Mouse (Mus musculus): ENCODE measurements around the gene Wnt5b. TPM values are rescaled to one million over a fixed set of nuclear protein-coding genes. Genes with fewer than 3 reads are reported as not detected.

Gene Wnt5b
- total and polyA plus RNA-seq, 2 experiments from 2014 or later: 4.3 to 5.3 TPM

DNA sequence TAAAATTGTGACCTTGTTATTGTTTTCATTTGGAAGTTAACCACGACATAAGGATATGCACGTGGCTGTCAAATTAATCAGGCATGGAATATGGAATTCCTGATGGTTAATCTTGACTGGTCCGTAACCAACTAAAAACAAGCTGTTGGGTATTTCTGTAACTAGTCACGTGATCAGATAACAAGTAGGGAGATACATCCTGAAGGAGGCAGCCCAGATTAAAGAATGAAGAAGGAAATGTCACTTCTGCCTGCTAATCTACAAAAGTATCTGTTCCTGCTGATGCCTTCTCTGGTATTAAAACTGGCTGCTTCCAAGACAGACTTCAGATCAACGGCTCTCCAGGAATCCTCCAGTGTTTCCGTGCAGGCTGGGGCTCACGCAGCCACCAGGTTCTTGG, 70.7 kb downstream of the Wnt5b start:
- 38% methylated on average over 7 of the region's 7 CpGs for whole genome bisulfite sequencing

DNA sequence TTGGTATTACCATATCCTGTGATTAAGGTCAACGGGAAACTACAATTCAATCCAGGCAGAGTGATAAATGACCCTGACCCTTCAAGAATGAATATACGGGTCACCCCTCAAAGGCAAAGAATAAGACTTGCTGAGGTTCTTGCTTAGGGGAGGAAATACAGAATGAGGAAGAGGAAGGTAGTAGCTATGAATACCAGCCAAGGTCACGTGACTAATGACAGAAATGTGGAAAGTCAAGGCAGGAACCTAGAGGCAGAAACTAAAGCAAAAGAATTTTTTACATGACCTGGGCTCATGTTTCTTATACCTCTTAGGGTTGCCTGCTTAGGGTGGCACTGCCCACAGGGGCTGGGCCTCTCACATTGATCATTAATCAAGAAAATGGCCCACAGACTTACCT, 71.4 kb downstream of the Wnt5b start:
- Histone ChIP-seq H3K4me1 (ENCODE audit: control insufficient read depth, insufficient read depth) (peaks cover 6% of the 10 kb centered on the region), H3K36me3 (replicated peaks; ENCODE audit: control insufficient read depth, insufficient read depth, low read length) (no peaks in the 10 kb centered on the region), H3K4me2 (ENCODE audit: low read depth, low read length) (no peak overlapping the region), H3K27me3 (ENCODE audit: control insufficient read depth, insufficient read depth, low read length) (no peaks in the 10 kb centered on the region), H3K27ac (ENCODE audit: low read depth) (no peak overlapping the region), H3K4me3 (ENCODE audit: low read depth, low read length) (no peak overlapping the region), H3K9ac (replicated peaks; ENCODE audit: low read depth, low read length) (no peak overlapping the region), H3K9me3 (replicated peaks; ENCODE audit: control insufficient read depth, low read length) (no peaks in the 10 kb centered on the region)
- ATAC-seq (ENCODE audit: insufficient read depth, low read depth) (no peak), DNase-seq (ENCODE audit: low spot score) (no peak)
- WGBS: 64% methylated on average over 3 of the region's 3 CpGs
- no peak for TF ChIP-seq EP300 (IDR thresholded peaks at IDR 0.05; ENCODE audit: low read depth)
- no peak for TF ChIP-seq CTCF (IDR thresholded peaks at IDR 0.05; ENCODE audit: low read depth)

More for the DNA sequence above, 70.7 kb downstream of the Wnt5b start:
- DNase-seq (ENCODE audit: low spot score) (no peak), ATAC-seq (ENCODE audit: insufficient read depth, low read depth) (no peak)
- no peak overlapping the region for H3K4me3 ChIP-seq (ENCODE audit: low read depth, low read length)
- H3K9ac ChIP-seq (replicated peaks; ENCODE audit: low read depth, low read length): no peak overlapping the region
- no peak overlapping the region for H3K4me2 ChIP-seq (ENCODE audit: low read depth, low read length)
- TF ChIP-seq CTCF (IDR thresholded peaks at IDR 0.05; ENCODE audit: low read depth): no peak
- TF ChIP-seq EP300 (IDR thresholded peaks at IDR 0.05; ENCODE audit: low read depth): no peak
- no peak overlapping the region for H3K27ac ChIP-seq (ENCODE audit: low read depth)
- H3K9me3 ChIP-seq (replicated peaks; ENCODE audit: control insufficient read depth, low read length): no peaks in the 10 kb centered on the region
- peaks cover 13% of the 10 kb centered on the region for H3K4me1 ChIP-seq (ENCODE audit: control insufficient read depth, insufficient read depth)
- no peaks in the 10 kb centered on the region for H3K36me3 ChIP-seq (replicated peaks; ENCODE audit: control insufficient read depth, insufficient read depth, low read length)
- no peaks in the 10 kb centered on the region for H3K27me3 ChIP-seq (ENCODE audit: control insufficient read depth, insufficient read depth, low read length)

DNA sequence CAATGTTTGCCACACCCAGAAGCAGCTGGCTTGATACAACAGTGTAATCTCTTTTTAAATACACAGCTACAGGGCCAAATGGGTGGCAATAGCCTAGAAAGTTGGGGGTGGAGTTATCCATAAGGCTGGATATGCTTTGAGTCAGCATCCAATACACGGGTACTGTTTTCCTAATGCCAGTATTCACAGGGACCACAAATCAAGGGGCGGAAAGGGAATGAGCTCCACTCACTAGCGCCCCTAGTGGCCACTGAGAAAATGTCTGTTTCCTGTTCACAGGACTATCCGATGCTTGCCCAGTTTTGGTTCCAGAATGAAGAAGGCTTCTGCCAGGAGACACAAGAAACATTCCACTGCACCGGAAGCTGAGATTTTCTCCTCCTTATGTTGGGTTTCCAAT, 72.0 kb downstream of the Wnt5b start:
- Histone ChIP-seq H3K4me2 (ENCODE audit: low read depth, low read length) (no peak overlapping the region), H3K27me3 (ENCODE audit: control insufficient read depth, insufficient read depth, low read length) (no peaks in the 10 kb centered on the region), H3K27ac (ENCODE audit: low read depth) (no peak overlapping the region), H3K4me1 (ENCODE audit: control insufficient read depth, insufficient read depth) (peaks cover 3% of the 10 kb centered on the region), H3K9ac (replicated peaks; ENCODE audit: low read depth, low read length) (no peak overlapping the region), H3K36me3 (replicated peaks; ENCODE audit: control insufficient read depth, insufficient read depth, low read length) (no peaks in the 10 kb centered on the region), H3K9me3 (replicated peaks; ENCODE audit: control insufficient read depth, low read length) (no peaks in the 10 kb centered on the region), H3K4me3 (ENCODE audit: low read depth, low read length) (no peak overlapping the region)
- TF ChIP-seq EP300 (IDR thresholded peaks at IDR 0.05; ENCODE audit: low read depth): no peak
- TF ChIP-seq CTCF (IDR thresholded peaks at IDR 0.05; ENCODE audit: low read depth): peak; percentile 70
- 24% methylated on average over 5 of the region's 5 CpGs for WGBS
- DNase-seq (ENCODE audit: low spot score): peak; percentile 54
- ATAC-seq (ENCODE audit: insufficient read depth, low read depth): no peak

DNA sequence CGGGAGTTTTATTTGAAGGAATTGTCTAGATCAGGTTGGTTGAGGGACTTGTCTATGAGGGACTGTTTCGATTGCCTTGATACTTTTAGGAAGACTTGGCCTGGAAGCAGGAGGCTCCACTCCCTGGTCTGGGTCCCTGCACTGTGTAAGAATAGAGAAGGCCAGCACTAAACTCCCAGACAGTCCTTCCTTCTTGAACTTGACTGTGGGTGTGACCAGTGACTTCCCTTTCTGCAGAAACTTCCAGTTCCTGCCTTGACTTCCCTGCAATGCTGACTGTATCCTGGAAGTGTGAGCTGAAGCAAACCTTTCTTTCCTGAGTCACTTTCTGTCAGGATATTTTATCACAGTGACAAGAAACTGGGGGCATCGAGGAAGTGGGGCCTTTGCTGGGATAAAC, 73.4 kb downstream of the Wnt5b start:
- Histone ChIP-seq H3K27ac (ENCODE audit: low read depth) (no peak overlapping the region), H3K4me3 (ENCODE audit: low read depth, low read length) (no peak overlapping the region), H3K36me3 (replicated peaks; ENCODE audit: control insufficient read depth, insufficient read depth, low read length) (no peaks in the 10 kb centered on the region), H3K9ac (replicated peaks; ENCODE audit: low read depth, low read length) (no peak overlapping the region), H3K27me3 (ENCODE audit: control insufficient read depth, insufficient read depth, low read length) (no peaks in the 10 kb centered on the region), H3K4me1 (ENCODE audit: control insufficient read depth, insufficient read depth) (peaks cover 13% of the 10 kb centered on the region), H3K4me2 (ENCODE audit: low read depth, low read length) (no peak overlapping the region), H3K9me3 (replicated peaks; ENCODE audit: control insufficient read depth, low read length) (no peaks in the 10 kb centered on the region)
- DNase-seq (ENCODE audit: low spot score): no peak
- 76% methylated on average over 3 of the region's 3 CpGs for WGBS
- TF ChIP-seq EP300 (IDR thresholded peaks at IDR 0.05; ENCODE audit: low read depth) (no peak), CTCF (IDR thresholded peaks at IDR 0.05; ENCODE audit: low read depth) (no peak)
- no peak for ATAC-seq (ENCODE audit: insufficient read depth, low read depth)

DNA sequence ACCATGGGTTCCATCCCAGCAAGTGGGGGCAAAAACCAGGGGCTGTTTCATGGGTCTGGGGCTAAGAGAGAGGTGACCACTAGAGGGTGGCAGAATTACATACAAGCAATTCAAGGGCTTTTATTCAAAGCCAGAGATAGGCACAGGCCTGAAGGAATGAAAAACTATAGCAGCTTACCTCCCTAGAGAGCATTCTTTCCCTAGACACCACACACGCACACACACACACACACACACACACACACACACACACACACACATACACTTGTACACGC, 76.4 kb downstream of the Wnt5b start:
- Histone ChIP-seq H3K4me2 (ENCODE audit: low read depth, low read length) (no peak overlapping the region), H3K4me3 (ENCODE audit: low read depth, low read length) (no peak overlapping the region), H3K36me3 (replicated peaks; ENCODE audit: control insufficient read depth, insufficient read depth, low read length) (no peaks in the 10 kb centered on the region), H3K27ac (ENCODE audit: low read depth) (peak overlapping the region; percentile 85), H3K9ac (replicated peaks; ENCODE audit: low read depth, low read length) (0 out of 2 replicates have a peak overlapping the region, but pooled peaks have one; percentile 4), H3K4me1 (ENCODE audit: control insufficient read depth, insufficient read depth) (peaks cover 13% of the 10 kb centered on the region), H3K27me3 (ENCODE audit: control insufficient read depth, insufficient read depth, low read length) (no peaks in the 10 kb centered on the region), H3K9me3 (replicated peaks; ENCODE audit: control insufficient read depth, low read length) (0 out of 2 replicates have a peak, but pooled peaks cover 3% of the 10 kb centered on the region)
- WGBS: 79% methylated on average over 2 of the region's 2 CpGs
- peak; percentile 75 for ATAC-seq (ENCODE audit: insufficient read depth, low read depth)
- DNase-seq (ENCODE audit: low spot score): peak; percentile 52
- no peak for TF ChIP-seq EP300 (IDR thresholded peaks at IDR 0.05; ENCODE audit: low read depth)
- peak; percentile 46 for TF ChIP-seq CTCF (IDR thresholded peaks at IDR 0.05; ENCODE audit: low read depth)
